8 mouse cellular contexts compared by ENCODE assay signal in the genomic region with DNA sequence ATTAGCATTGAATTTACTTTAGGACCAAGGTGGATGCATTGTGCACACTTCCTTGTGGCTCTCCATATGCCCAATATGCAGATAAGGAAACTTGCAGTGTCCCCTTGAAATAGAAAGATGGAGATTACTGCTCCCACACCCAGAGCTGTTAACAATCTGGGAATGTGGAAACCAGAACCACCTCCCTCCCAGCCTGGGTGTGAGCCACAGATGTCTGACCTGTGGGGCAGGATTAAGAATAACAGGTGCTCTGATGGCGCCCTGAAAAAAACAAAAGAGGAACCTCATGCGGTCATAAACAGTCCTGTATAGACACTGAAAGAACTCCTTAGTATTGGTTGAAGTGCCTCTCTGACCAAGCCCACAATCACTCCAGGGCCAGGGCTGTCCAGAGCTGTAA. TPM values are rescaled to one million over a fixed set of nuclear protein-coding genes. Genes with fewer than 3 reads are reported as not detected.
DNase-seq lines count a peak whose midpoint lies in the region; ATAC-seq and TF ChIP-seq lines count a peak whose summit lies in the region.

No protein-coding gene starts in this region.

- H3K4me3 ChIP-seq in gastrocnemius, adult 2 months = peak overlapping the region; percentile 83
- H3K4me3 ChIP-seq in neural tube, embryonic 11.5 days (ENCODE audit: low read depth, low read length) = no peak overlapping the region
- no peak overlapping the region for H3K4me3 ChIP-seq in limb, embryonic 11.5 days (ENCODE audit: low read depth, low read length)
- H3K4me3 ChIP-seq in small intestine, adult 2 months (ENCODE audit: low read depth, low read length) = no peak overlapping the region

- intact Hi-C loops in gastrocnemius, adult 2 months (cut with DNase I) = loop anchor here (2.0 kb wide), 1 partner anchor 20 kb away; a partner anchor contains a TSS
- intact Hi-C loops in gastrocnemius, postnatal 36 days (cut with DNase I) = loop anchor here (10.0 kb wide), 3 partner anchors 254 to 534 kb away; a partner anchor contains a TSS
- intact Hi-C loops in left cerebral cortex, postnatal 10 days (cut with DNase I) = no loop called here

- no peak for DNase-seq in gastrocnemius, adult 2 months
- no peak for DNase-seq in gastrocnemius, postnatal 36 days
- DNase-seq in neural tube, embryonic 11.5 days (ENCODE audit: low spot score) = no peak
- no peak for DNase-seq in neural tube, embryonic 10.5 days (ENCODE audit: extremely low spot score, low spot score)
- no peak for DNase-seq in limb, embryonic 11.5 days (ENCODE audit: low spot score)
- DNase-seq in left cerebral cortex, postnatal 10 days (ENCODE audit: extremely low spot score in 1 of 2, low spot score in 2 of 2) = no peak
- DNase-seq in kidney, postnatal 10 days = no peak

- WGBS in neural tube, embryonic 11.5 days = 77% methylated on average over 2 of the region's 2 CpGs
- WGBS in limb, embryonic 11.5 days = 68% methylated on average over 2 of the region's 2 CpGs
- 28% methylated on average over 2 of the region's 2 CpGs for WGBS in small intestine, adult 2 months

- H3K27me3 ChIP-seq in neural tube, embryonic 11.5 days (ENCODE audit: control insufficient read depth, insufficient read depth, low read length) = no peaks in the 10 kb centered on the region
- no peaks in the 10 kb centered on the region for H3K27me3 ChIP-seq in limb, embryonic 11.5 days (ENCODE audit: control insufficient read depth, insufficient read depth, low read length)
- H3K27me3 ChIP-seq in small intestine, adult 2 months (ENCODE audit: control insufficient read depth, insufficient read depth, low read length) = no peaks in the 10 kb centered on the region

- H3K27ac ChIP-seq in gastrocnemius, adult 2 months = peak overlapping the region; percentile 96
- H3K27ac ChIP-seq in neural tube, embryonic 11.5 days (ENCODE audit: low read depth, low read length) = no peak overlapping the region
- no peak overlapping the region for H3K27ac ChIP-seq in limb, embryonic 11.5 days (replicated peaks; ENCODE audit: low read depth, low read length)
- peak overlapping the region; percentile 86 for H3K27ac ChIP-seq in small intestine, adult 2 months (ENCODE audit: insufficient read depth, low read depth, low read length)

- peak overlapping the region; percentile 56 for H3K9ac ChIP-seq in neural tube, embryonic 11.5 days (ENCODE audit: low read length)
- no peak overlapping the region for H3K9ac ChIP-seq in limb, embryonic 11.5 days (ENCODE audit: low read length)

- H3K4me1 ChIP-seq in neural tube, embryonic 11.5 days (ENCODE audit: control insufficient read depth, insufficient read depth, low read length) = peaks cover 15% of the 10 kb centered on the region
- H3K4me1 ChIP-seq in limb, embryonic 11.5 days (ENCODE audit: control insufficient read depth, insufficient read depth, low read length) = peaks cover 16% of the 10 kb centered on the region
- H3K4me1 ChIP-seq in small intestine, adult 2 months (ENCODE audit: control insufficient read depth, insufficient read depth, insufficient read length, low read length) = peaks cover 20% of the 10 kb centered on the region

- H3K9me3 ChIP-seq in neural tube, embryonic 11.5 days (ENCODE audit: control insufficient read depth, low read length) = no peaks in the 10 kb centered on the region
- H3K9me3 ChIP-seq in limb, embryonic 11.5 days (ENCODE audit: control insufficient read depth, low read length) = no peaks in the 10 kb centered on the region

- TF ChIP-seq POLR2A in small intestine, adult 2 months (IDR thresholded peaks at IDR 0.05; ENCODE audit: low read depth, low read length) = no peak

- H3K36me3 ChIP-seq in neural tube, embryonic 11.5 days (ENCODE audit: control insufficient read depth, insufficient read depth, low read length) = no peaks in the 10 kb centered on the region
- no peaks in the 10 kb centered on the region for H3K36me3 ChIP-seq in limb, embryonic 11.5 days (ENCODE audit: control insufficient read depth, insufficient read depth, low read length)
- no peaks in the 10 kb centered on the region for H3K36me3 ChIP-seq in small intestine, adult 2 months (ENCODE audit: control insufficient read depth, insufficient read depth, low read length)

- H3K4me2 ChIP-seq in neural tube, embryonic 11.5 days (ENCODE audit: low read depth) = no peak overlapping the region
- H3K4me2 ChIP-seq in limb, embryonic 11.5 days (ENCODE audit: low read depth, severe bottlenecking) = peak overlapping the region; percentile 90; the same call in 1 of the 2 replicates

- no peak for TF ChIP-seq CTCF in gastrocnemius, adult 2 months (IDR thresholded peaks at IDR 0.05)
- TF ChIP-seq CTCF in small intestine, adult 2 months (IDR thresholded peaks at IDR 0.05; ENCODE audit: extremely low read depth, insufficient read length, insufficient replicate concordance, low read depth, low read length) = no peak

- ATAC-seq in neural tube, embryonic 11.5 days (ENCODE audit: insufficient read depth, low FRiP score, low TSS enrichment) = no peak
- no peak for ATAC-seq in limb, embryonic 11.5 days (ENCODE audit: insufficient number of reproducible peaks, low FRiP score, low TSS enrichment, low read depth)

RNA-seq across cellular contexts. Expression of a gene that starts 1.3 kb away (rescaled TPM):
- 10 to 100 TPM; 25.8 to 35.6 TPM for total RNA-seq in gastrocnemius, adult 2 months (2021)
- 10 to 100 TPM; 28.2 to 31.1 TPM for total RNA-seq in gastrocnemius, postnatal 36 days (2021)
- 22.7 and 23.1 TPM in 2 replicates for polyA plus RNA-seq in neural tube, embryonic 11.5 days (2014; fragmentation: Nextera tagmentation; extraction: Ambion mirVana)
- 27.8 and 28.3 TPM in 2 replicates for polyA plus RNA-seq in limb, embryonic 11.5 days (2014; fragmentation: Nextera tagmentation; extraction: Ambion mirVana)
- 82.5 and 154 TPM in 2 replicates for polyA plus RNA-seq in small intestine, adult 2 months (2012; rRNA removed)
- total RNA-seq in left cerebral cortex, postnatal 10 days (2021) = 10 to 100 TPM; 61.1 to 70.5 TPM

RNA-seq across cellular contexts. Expression of a gene that starts 19.5 kb away (rescaled TPM):
- total RNA-seq in gastrocnemius, adult 2 months (2021) = 1 to 10 TPM; 3.2 to 4.2 TPM
- 1 to 10 TPM; 2.7 to 3.6 TPM for total RNA-seq in gastrocnemius, postnatal 36 days (2021)
- 40.6 and 43.1 TPM in 2 replicates for polyA plus RNA-seq in neural tube, embryonic 11.5 days (2014; fragmentation: Nextera tagmentation; extraction: Ambion mirVana)
- polyA plus RNA-seq in limb, embryonic 11.5 days (2014; fragmentation: Nextera tagmentation; extraction: Ambion mirVana) = 55.9 and 57.0 TPM in 2 replicates
- polyA plus RNA-seq in small intestine, adult 2 months (2012; rRNA removed) = 0.09 TPM in 1 of 2 replicates, not detected in the other
- total RNA-seq in left cerebral cortex, postnatal 10 days (2021) = 1 to 10 TPM; 5.1 to 5.9 TPM

RNA-seq across cellular contexts. Expression of a gene that starts 19.6 kb away (rescaled TPM):
- total RNA-seq in gastrocnemius, adult 2 months (2021) = 1 to 10 TPM; 1.1 to 2.1 TPM
- total RNA-seq in gastrocnemius, postnatal 36 days (2021) = 1 to 10 TPM in 1 of 2 experiments, under 1 TPM in 1; 0.59 to 1.6 TPM
- polyA plus RNA-seq in neural tube, embryonic 11.5 days (2014; fragmentation: Nextera tagmentation; extraction: Ambion mirVana) = 0.27 and 0.42 TPM in 2 replicates
- polyA plus RNA-seq in limb, embryonic 11.5 days (2014; fragmentation: Nextera tagmentation; extraction: Ambion mirVana) = 0.62 and 0.81 TPM in 2 replicates
- not detected in 2 replicates for polyA plus RNA-seq in small intestine, adult 2 months (2012; rRNA removed)
- 1 to 10 TPM in 1 of 2 experiments, under 1 TPM in 1; 0.69 to 1.0 TPM for total RNA-seq in left cerebral cortex, postnatal 10 days (2021)

Comparison
In these comparisons a context has a peak if more than half of its experiments do, and no peak if none do; other contexts are left out.
1. H3K27ac ChIP-seq: peak in gastrocnemius, adult 2 months (single experiment) and small intestine, adult 2 months (single experiment); none in neural tube, embryonic 11.5 days (single experiment) and limb, embryonic 11.5 days (single experiment).